Mouse (Mus musculus) C2C12 (cell line): ENCODE results near the gene Mat1a.

Experiments
- CEBPB ChIP-seq: IDR thresholded peaks from one replicate; pipeline ENCODE4 v1.6.1; 2011; ENCODE audit warnings: low read depth, mild to moderate bottlenecking, control low read depth, moderate library complexity
- CTCF ChIP-seq: IDR thresholded peaks from one replicate; pipeline ENCODE4 v1.5.1; 2011; ENCODE audit not compliant: control insufficient read depth, insufficient read depth, insufficient read length

- TF ChIP-seq CTCF, result no peak
- no peak for TF ChIP-seq CEBPB
These were observed 19.8 kb downstream of the Mat1a start for GRCm38 (mm10) chr14:41124683-41125082.
